Mouse (Mus musculus): ENCODE results near the gene Pi4k2a.

The Pi4k2a gene

DNA sequence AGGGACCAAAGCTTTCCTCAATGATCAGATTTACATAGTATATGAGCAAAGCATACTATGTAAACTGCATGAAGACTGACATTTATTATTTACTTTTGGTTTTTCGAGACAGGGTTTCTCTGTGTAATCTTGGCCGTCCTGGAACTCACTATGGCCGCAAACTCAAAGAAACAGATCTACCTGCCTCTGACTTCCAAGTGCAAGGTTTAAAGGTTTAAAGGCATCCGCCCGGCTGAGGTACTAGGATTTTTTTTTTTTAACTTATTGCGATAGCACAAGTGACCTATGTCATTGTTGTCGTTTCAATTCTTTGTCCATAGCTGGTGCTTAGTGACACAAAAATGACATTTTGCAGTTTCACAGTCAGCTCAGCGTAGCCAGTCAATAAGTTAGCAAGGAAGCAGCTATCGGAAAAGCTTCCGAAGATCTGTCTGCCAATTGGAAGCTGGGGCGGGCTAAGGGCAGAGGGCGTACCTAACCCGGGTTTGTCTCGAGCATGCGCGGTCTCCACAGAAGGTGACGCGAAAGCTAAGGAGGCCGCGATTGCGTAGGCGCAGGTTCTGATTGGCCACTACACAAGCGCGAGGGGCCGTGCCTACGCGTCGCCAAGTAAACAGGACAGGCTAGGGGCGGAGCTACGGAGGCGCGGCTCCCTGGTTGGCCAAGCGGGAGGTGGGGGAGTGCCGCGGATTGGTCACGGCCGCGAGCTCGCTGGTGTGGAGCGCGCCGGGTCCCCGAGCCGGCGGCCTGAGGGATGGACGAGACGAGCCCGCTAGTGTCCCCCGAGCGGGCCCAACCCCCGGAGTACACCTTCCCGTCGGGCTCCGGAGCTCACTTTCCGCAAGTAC, at the start of gene Pi4k2a:
TSS of gene Pi4k2a (plus strand) at position 723 of the 848 bp plus-strand sequence.
- peak; percentile 97 for DNase-seq (ENCODE audit: low spot score)

DNA sequence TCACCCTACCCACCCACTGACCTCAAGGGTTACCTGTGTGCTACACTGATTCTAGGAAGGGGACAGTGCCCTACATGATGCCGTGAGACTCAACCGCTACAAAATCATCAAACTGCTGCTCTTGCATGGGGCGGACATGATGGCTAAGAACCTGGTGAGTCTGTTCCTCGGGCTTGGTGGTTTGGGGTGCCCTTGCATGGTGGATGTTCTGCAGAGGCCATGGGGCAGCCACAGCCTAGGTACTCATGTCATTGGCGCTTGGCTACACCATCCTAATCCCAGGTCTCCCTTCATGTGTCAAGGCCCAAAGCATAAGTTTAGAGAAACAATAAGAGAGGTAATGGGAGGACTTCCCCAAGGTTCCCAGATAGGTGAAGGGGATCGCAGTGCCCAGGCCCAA, 46.3 kb upstream of the Pi4k2a start:
- no peak for DNase-seq (ENCODE audit: low spot score)

DNA sequence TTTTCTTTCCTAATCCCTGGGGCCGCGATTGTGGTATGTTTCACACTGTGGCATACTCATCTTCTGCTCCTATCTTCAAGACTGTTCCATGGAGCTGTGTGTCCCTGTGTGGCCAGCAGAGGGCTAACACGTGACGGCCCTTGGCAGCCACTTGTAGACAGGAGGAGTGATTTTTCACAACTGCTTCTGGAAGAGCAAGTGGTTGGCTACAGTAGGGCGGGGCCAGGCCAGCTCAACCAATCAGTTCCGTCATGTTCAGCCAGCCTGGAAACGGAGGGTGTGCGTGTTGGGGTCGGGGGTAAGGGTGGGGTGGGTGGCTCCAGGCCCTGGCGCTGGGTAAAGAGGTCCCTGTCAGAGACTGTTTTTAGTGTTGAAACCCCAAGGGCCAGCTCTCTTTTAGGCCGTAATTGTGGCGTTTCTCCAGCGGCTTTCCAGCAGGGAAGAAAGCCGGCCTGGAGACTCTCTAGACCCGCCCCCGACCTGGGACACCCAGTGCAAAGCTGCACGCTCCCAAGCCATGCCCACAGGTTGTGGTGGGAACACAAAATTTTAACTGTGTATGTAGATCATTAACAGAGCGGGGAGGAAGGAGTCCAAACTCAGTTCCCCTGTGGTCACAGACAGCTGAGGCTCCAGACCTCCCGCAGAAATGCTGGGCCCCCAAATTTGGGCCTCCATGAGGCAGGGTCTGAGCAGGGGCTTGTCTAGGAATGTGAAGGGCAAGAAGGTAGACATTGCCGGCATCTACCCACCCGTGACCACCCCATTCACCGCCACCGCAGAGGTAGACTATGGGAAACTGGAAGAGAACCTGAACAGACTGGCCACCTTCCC, 44.8 kb upstream of the Pi4k2a start, which contains the start of gene Hoga1:
TSS of gene Hoga1 (plus strand) at position 342 of the 834 bp plus-strand sequence.
- DNase-seq (ENCODE audit: low spot score), result no peak

DNA sequence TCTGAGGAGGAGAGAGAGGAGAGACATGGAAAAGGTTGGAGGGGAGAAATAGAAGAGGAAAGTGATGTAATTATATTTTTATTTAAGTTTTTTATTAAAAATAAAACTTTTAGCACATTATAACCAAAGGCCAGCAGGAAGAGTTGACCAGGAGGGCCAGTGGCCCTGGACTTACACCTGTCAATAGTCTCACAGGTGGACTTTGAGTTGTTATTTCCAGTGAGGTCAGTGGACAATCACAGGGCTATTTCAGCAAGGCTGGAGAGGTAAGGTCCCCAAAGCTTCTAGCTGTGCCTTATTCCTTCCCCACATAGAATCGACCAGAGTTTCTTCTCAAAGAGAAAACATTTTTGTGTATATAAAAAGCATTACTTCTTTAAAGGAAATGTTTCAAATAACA, 40.0 kb upstream of the Pi4k2a start:
- no peak for DNase-seq (ENCODE audit: low spot score)

DNA sequence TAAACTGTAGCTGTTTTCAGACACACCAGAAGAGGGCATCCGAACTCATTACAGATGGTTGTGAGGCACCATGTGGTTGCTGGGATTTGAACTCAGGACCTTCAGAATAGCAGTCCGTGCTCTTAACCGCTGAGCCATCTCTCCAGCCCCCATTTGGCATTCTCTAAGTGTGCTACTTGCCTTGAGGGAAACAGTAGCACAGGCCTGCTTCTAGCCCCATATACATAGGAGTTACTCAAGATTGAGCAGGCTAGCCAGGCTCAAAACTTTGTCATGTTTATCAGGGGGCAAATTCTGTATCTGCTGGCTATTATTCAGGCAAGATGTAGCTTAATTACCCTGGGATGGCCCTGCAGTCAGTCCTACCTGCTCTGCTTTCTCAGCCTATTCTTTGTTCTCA, 38.9 kb upstream of the Pi4k2a start:
- no peak for DNase-seq (ENCODE audit: low spot score)

DNA sequence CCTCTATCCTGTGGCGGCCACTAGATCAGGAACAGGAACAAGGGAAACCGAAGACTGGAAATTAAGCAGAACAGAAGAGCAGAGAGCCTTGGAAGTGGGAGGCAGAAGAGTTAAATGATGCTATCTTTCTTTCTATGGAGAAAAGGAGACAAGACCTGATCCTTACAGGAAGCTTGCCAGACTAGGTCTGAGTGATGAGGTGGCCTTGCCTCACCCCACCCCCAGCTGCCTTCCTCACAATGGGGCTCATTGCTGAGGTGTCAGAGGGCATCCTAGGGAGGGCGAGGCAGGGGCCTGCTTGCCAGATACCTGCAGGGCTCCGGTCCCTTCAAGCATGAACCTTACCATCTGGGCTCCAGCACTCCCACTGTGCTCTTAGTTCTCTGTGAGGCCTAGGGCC, 38.3 kb upstream of the Pi4k2a start, which contains the start of gene 4933411K16Rik:
TSS of gene 4933411K16Rik (plus strand) at position 301 of the 400 bp plus-strand sequence.
- no peak for DNase-seq (ENCODE audit: low spot score)

DNA sequence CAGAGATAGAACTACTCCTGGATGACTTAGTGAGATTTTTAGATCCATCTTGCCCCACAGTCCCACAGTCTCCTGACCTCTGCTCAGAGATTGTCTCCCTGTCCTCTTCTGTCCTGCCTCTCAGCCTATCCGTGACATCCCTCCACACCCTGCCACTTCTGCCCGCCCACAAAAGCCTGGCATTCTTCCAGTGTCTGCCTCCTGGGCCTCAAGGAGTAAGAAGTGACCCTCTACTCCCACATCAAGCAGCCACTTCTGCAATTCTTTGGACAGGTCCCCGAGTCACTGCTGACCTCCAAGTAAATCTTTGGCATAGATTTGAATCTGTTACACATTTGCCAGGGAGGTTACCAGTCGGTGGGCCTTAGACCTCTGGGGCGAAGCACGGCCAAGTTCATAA, 36.0 kb upstream of the Pi4k2a start:
- DNase-seq (ENCODE audit: low spot score), result no peak

DNA sequence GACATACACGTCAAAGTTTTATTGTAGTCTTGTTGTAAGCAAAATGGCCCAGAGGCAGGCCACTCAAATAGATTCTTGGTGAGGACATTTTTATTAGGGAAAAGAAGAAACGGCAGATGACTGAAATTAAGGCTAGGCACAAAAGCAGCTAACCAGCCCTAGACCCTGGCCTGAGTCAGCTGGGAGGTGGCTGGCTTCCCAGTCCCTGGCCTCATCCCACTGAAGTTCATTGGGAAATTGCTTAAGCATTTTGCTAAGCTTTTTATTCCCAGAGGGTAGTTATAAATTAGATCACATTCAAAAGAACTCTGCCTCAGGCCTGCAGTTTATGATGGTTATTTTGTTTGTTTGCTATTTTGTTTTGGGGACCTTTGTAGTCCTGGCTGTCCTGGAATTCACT, 34.4 kb upstream of the Pi4k2a start:
- DNase-seq (ENCODE audit: low spot score), result no peak

DNA sequence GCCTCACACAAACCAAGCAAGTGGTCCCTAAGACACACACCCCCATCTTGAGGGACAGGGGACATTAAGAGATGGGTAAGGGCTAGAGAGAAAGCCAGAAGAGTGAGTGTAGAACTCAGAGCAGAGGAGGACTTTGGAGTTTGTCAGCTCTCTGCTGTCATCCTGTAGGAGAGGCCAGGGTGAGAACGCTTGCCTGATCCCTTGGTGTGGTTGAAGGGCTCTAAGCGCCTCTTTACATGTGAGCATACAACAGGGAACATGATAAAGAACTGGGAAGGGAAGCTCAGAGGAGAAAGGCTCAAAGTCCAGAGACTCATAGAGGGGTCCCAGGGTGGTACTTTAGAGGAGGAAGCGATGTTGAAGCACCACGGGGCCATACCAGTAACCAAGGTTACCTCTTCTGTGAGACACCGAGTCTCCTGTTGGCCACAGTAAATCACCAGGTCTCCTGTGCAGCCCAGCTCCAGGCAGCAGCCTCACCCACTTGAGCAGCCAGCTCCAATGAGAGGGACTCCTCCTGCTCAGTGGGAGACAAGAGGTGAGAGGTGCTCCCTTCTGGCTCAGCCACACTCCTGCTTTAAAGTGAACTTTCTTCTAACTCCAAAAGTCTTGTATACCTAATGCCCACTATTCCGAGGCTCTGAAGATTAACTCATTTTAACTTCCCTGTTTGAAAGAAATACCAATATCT, 33.4 kb upstream of the Pi4k2a start:
- no peak for DNase-seq (ENCODE audit: low spot score)

DNA sequence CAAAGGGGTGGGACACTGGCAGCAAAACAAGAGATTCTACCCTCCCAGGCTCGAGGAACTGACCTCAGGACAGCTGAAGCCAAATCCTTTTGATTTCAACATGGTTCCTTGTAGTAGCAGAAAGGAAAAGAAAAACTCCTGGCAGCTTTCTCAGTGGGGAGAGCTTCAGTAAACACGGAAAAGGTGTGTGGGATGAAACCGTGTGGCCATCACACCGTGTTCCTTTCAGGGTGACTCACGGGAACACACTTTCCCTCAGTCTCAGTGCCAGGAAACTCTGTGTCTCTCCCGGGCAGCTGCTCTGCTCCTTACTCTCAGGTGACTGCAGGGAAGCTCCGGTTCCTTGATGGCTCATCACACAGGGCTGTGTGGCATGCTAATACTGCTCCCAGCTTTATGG, 31.8 kb upstream of the Pi4k2a start:
- no peak for DNase-seq (ENCODE audit: low spot score)

DNA sequence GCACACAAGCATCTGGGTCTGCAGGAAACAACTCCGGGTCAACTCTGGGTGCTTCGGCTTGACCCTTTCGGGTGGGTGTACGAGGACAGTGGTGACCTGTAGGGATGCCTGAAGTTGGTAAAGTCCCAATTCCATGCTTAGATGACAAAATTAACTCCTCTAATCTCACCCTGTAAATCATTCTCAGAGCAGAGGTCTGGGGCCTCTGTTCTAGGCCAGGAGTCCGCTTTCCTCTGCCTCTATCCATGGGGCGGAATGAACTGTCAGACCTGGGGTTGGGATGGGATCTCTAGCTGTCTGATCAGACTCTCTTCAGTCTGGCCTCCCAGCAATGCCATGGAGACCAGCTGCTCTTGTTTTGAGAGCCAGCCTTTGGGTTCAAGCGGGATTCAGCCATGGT, 28.8 kb upstream of the Pi4k2a start:
- no peak for DNase-seq (ENCODE audit: low spot score)

DNA sequence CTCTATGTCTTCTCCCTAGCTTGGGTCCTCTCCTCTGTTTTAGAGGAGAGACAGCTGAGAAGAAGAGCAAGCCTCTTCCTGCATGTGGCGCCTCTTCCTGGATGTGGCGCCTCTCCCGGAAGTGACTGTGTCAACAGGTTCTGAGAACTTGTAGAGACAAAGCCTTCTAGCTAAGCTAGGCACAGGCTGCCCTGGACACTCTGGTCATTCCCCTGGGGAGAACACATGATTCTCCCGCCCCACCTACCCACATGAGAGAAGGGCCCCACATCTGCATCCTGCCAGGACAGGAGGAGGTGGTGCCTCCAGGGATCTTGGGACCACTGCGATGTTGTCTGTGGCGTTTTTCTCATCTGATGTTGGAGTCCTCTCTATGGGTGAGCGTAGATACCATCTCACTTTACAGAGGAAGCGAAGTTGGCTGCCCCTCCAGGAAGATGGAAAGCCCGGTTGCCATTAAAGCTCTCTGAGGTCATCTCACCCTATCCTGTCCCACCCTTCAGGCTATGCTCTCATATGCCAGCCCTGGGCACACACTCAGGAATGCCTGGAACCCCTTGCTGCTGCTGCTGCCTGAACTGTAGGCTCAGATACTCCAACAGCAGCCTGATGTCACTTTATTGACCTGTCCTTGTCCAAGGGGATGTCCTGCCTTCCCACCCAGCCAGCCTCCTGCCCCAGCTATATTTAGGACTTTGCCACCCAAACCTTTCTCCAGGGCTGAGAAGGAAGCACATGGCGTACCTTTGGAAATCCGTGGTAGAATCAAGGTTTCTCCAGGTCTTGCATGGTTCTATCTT, 21.6 kb upstream of the Pi4k2a start:
- no peak for DNase-seq (ENCODE audit: low spot score)

DNA sequence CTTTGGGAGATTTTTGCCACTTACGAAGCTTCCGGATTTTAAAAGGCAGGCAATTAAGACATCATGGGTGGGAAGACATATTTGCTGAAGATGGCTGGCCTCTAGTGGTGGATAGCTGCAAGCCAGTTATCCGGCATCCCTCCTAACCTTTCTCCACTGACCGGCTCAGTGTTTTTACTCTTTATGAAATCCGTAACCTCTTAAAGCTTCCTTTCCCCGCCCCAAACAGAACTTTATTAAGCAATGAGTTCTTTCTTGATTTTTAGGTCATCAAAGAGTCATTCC, 21.1 kb upstream of the Pi4k2a start:
- DNase-seq (ENCODE audit: low spot score), result no peak

DNA sequence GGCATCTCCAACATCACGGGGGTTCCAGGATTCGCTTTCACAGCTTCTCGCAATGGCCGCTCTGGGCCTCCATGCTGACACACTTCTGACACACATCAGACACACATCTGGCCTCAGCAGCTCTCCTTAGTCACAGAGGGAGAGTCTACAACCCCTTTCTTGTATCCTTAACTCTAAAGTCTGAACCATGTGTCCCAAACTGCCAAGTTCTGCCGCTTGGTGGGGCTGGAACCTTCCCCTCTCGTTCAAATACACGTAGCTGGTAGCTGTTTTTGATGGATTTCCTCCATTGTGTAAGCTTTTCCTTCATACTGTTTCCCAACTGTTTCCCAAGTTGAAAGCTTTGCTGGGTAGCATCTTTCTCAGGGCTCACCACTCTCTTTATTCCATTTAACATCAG, 19.0 kb upstream of the Pi4k2a start:
- DNase-seq (ENCODE audit: low spot score), result no peak

DNA sequence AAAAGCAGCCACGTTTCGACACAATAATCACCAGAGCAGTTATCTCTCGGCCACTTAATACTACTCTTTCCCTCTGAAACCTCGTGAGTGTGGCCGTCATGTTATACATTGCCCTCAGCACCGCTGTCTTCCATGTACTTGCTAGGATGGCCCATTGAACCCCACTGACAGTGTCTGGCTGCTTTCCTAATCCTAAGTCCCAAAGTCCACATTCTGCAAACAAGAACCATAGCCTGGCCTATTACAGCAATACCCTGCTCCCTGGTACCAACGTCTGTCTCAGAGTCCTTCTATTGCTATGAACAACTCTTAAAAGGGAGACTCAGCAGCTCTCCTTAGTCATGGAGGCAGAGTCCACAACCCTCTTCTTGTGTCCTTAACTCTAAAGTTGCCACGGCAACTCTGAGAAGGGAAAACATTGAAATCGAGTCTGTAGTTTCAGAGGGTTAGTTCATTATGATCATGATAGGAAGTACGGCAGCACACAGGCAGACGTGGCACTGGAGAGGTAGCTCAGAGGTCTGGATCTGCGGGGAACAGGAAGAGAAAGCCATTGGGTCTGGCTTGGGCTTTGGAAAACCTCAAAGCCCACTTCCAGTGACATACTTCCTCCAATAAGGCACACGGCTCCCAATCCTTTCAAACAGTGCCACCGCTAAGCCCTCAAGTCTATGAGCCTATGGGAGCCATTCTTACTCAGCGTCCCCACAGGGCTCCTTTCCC, 18.2 kb upstream of the Pi4k2a start:
- no peak for DNase-seq (ENCODE audit: low spot score)

DNA sequence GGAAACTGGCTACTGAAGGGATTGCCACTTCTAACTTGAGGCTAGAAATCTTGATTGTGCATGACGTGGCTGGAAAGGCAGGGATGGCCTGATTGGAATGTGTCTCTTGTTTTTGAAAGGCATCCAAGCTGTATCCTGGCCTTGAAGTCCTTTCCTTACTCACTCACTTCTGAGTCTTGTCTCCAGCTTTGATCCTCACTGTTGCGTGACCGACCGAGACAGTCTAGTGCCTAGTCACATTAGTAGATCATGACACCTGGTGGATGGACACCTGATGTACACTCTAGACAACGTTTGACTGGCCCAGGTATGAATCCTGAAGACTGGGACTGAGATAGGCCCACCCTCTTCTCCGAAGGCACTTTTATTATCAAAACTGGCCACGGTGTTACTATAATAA, 17.5 kb upstream of the Pi4k2a start:
- no peak for DNase-seq (ENCODE audit: low spot score)

DNA sequence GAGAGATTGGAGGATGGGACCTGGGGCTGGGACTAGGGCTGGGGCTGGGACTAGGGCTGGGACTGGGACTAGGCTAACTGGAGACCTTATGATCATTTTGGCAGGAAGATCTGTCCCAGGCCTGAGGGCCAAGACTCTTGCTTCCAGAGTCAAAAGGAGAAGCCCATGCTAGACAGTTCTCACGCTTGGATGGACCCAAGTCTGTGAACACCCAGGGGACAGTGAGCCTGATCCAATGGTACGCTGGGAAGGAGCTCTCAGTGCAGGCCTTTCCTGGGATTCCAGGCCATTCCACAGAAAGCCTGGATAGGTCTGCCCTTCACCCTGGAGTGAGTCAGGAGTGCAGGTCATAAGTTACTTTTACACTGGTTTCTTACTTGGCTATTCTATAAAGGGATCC, 15.2 kb upstream of the Pi4k2a start:
- no peak for DNase-seq (ENCODE audit: low spot score)

DNA sequence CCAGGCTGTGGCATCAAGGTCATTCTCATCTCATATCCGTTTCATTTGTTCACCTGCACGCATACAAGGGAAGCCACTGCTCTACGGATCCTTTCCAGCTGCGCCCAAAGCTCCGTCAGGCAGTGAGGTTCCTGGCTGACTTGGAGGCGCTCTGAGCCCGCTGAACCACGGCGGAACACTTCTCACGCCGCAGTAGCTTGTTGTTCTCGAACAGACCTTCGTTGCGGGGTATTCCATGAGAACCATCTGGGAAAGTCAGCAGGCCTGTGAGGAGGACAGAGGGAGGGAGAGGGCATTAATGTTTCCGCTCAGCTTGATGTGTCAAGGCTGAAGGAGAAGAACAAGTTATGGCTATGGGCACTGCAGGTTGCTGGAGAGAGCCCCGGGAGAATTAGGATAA, 14.3 kb upstream of the Pi4k2a start:
- DNase-seq (ENCODE audit: low spot score), result no peak

DNA sequence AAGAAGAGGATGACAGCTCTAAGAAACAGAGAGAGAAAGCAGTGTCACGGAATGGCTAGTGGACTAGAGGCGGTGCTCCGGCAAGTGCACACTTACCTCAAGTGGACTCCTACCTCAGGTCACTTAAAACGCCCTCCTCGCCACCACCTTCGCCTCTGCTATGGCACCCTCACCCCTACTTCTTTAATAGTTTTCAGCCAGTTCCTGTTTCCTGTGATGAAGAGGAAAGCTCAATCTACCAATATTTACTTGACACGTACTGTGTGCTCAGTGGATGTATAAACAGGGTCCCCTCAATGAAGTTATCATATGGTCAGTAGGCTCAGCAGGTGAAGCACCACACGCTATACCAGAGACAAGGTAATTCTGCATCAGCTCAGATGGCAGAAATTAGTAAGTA, 11.7 kb upstream of the Pi4k2a start:
- DNase-seq (ENCODE audit: low spot score), result no peak

DNA sequence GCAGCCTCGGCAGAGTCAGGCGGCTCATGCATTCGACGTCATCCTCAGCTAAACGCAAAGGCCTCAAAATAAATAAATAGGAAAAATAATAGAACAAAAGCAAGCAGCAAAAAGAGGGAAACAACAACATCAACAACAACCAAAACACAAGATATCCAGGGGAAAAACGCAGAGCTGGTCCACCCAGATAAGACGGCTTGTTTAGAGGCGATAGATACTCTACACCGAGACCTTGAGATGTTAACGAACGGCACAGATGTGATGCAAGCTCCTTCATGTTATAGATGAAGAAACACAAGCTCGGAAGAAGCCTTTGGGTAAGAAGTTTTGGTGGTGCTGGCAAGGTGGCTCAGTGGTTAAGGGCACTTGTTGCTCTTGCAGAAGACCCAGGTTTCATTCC, 11.3 kb upstream of the Pi4k2a start:
- no peak for DNase-seq (ENCODE audit: low spot score)

DNA sequence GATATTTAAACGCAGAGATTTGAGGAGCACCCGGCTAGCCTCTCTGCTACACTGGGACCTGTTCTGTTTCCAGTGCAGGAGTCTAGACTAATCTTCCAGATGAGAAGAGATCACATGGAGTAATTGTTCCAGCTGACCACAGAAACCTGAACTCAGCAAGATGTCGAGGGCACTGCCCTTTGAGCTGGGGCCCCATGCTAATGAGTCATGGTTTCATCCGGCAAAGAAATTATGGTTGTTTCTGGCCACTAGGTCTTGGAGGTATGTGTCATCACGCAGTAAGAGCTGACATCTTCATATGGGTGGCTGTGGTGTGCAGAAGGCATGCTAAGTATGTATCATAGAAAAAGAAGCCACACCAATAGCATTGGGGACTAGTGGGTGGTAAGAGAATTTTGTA, 10.3 kb upstream of the Pi4k2a start:
- no peak for DNase-seq (ENCODE audit: low spot score)
